Mouse (Mus musculus) cerebellum, adult 2 months (tissue): ENCODE measurements around the gene 1700024P04Rik.

Experiments used
- CTCF ChIP-seq: fragments of 200-500 bp; IDR thresholded peaks from 2 replicates; pipeline ENCODE4 v1.5.1; 2011; ENCODE audit warnings: low read depth, mild to moderate bottlenecking, control low read depth, low read length, moderate library complexity, borderline replicate concordance; ENCODE audit not compliant: insufficient read depth
- POLR2A ChIP-seq: fragments of 200-500 bp; IDR thresholded peaks from 2 replicates; pipeline ENCODE4 v1.6.1; 2011; ENCODE audit warnings: low read length, control low read depth, borderline replicate concordance; ENCODE audit not compliant: insufficient read depth

GRCm38 (mm10) chr13:98946434-98946833, 37.9 kb downstream of the 1700024P04Rik start:
- TF ChIP-seq CTCF (no peak), POLR2A (no peak)
